Mouse (Mus musculus) ES-E14 (cell line): ENCODE measurements at regions not wholly inside any gene's neighbourhood (a gene's known extent, or its start where the extent isn't known, plus 50 kb on each side); places are given as distances from the start of the nearest gene placed in this dataset.

Source experiments
- HCFC1 ChIP-seq: IDR thresholded peaks from 2 replicates; pipeline ENCODE4 v1.6.1; 2012; ENCODE audit warnings: low read length, inconsistent platforms, borderline replicate concordance; ENCODE audit not compliant: insufficient read depth
- ZC3H11A ChIP-seq: IDR thresholded peaks from 2 replicates; pipeline ENCODE4 v1.6.1; 2012; ENCODE audit warnings: low read depth, mild to moderate bottlenecking, inconsistent platforms, low read length, borderline replicate concordance

DNA sequence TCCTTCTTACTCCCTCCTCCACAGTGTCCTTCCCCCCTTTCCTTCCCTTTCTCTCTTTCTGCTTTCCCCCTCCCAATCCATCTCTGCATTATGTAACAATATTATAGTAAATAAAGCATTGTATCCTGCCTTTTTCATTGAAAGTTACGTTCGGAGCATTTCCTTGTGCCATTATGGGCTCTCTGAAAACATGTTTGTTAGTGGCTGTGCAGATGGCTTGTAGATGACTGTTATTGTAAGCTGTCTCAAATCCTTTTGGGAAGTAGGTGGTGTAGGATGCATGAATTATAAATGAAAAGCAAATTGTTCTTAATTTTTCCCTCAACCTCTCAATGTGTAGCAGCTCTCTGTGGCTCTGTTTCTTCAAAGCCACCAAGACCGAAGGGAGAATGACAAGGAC, 66.0 kb upstream of the Gpr139 start:
- no peak for TF ChIP-seq HCFC1
- TF ChIP-seq ZC3H11A: no peak
